Mouse (Mus musculus): ENCODE data around the gene Xiap. TPM values are rescaled to one million over a fixed set of nuclear protein-coding genes. Genes with fewer than 3 reads are reported as not detected.

Xiap gene
- polyA plus RNA-seq, 1 experiment: 32.3 TPM

DNA sequence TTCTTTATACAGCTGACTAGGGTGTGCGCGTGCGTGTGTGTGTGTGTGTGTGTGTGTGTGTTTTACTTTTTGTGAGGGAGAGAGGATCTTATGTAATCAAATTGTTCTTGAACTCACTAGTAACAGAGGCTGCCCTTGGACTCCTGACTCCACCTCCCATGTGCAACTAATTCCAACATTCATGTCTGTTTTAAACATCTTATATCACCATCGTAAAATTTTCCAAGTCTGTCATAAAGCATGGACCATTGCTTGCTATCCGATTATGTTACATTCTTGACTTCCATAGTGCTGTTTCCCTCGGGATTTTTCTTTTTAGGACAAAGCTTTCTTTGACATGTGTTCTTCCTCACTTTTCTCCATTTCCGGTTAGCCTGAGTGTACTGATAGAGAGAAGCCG, 28.3 kb downstream of the Xiap start:
- DNase-seq (ENCODE audit: low spot score): no peak

DNA sequence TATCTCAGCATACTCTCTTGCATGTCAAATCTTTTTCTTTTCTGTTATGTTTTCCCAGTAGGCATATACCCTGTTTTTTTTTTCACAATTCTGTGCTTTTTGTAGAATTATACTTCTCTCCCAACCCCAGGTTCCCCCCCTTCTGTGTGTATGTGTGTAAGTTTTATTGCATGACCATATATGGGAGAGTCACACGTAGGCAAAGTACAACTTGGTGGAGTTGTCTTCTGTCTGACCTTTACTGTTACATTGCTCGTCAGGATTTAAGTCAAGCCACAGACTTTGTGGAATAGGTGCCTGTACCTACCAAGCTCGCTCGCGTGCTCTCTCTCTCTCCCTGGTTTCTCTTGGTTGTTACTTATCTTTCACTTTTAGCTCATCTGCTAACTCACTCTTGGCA, 28.7 kb downstream of the Xiap start:
- no peak for DNase-seq (ENCODE audit: low spot score)

DNA sequence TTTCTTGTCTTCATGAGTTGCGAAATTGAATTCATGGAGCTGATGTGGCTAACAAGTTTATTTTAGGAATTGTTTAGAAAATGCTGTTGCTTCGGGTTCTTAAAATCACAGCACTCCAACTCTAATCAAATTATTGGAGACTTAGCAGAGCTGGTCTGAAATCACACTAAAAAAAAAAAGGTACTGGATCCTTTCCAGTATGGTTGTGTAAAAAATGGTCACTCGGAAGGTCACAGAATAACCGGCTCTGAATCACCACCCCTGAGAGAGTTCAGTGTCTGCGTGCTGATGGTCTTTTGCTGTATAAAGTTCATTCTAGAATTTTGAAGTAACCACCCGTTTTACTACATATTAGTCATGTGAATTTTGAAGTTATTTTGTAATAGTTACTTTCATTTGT, 47.7 kb downstream of the Xiap start:
- no peak for DNase-seq (ENCODE audit: low spot score)

DNA sequence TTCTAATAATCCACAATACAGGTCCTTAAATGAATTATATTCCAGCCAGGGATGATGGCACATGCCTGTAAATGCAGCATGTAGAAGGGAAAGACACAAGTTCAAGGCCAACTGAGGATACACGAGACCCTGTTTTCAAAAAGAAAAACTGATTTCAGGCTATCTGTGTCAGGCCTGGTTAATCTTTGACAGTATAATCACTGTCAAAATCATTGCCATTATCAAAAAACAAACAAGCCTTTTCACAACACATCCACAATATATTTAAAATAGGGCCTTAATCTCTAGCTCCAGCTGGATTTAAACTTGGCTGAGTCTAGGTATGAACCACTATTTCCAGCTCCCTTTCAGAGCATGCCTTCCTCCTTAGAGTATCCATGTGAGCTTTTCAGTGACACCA, 51.1 kb downstream of the Xiap start:
- no peak for DNase-seq (ENCODE audit: low spot score)

DNA sequence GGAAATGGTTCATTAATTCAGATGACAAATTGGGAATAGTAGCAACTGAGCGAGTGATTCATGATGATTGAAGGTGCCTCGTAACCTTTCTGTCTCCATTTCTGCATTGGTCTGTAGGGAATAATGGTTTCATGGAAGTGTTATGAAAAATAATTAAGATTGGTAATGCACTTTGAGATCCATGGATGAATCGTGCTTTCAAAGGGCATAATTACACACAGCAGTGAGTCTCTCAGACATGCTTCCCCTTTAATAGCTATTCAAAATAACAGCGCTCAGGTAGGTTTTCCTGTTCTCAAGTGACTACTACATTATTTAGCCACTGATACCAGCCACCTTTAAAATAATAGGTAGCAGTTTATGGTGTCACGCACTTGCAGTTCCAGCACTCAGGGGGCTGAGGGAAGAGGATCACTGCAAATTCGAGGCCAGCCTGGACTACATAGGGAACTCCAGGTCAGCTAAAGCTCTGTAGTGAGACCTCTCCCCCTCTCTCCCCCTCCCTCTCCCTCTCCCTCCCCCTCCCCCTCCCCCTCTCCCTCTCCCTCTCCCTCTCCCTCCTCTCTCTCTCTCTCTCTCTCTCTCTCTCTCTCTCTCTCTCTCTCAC, 60.1 kb downstream of the Xiap start:
- no peak for DNase-seq (ENCODE audit: low spot score)

DNA sequence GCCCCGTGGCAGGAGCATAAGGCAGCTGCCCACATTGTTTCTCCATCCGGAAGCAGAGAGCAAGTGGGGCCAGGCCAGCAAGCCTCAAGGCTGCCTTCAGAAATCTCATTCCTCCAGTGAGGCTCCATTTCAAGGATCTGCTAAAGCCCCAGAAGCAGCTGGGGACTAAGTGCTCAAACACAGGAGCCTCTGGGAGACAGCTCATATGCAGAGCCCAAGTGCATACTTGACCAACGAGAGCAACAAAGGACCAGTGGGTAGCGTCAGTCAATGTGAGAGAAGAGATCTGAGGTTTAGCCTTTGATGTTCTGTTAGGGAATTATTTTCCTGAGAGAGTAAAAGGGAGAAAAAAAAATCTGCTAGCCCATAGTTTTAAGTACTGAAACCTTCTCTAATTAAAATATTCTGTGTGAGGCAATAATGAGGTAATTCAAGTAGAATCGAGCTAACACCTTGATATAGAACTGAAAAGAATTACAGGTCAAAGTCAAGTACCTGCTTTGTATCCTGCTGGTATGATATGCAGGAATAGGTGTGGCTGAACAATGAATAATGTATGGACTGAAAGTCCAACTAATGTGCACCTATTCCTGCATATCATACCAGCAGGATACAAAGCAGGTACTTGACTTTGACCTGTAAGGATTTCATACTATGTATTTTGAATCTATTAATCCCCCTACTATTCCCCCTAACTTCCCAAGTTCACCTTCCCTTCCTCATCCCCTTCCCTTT, 65.7 kb downstream of the Xiap start:
- DNase-seq (ENCODE audit: low spot score): no peak

DNA sequence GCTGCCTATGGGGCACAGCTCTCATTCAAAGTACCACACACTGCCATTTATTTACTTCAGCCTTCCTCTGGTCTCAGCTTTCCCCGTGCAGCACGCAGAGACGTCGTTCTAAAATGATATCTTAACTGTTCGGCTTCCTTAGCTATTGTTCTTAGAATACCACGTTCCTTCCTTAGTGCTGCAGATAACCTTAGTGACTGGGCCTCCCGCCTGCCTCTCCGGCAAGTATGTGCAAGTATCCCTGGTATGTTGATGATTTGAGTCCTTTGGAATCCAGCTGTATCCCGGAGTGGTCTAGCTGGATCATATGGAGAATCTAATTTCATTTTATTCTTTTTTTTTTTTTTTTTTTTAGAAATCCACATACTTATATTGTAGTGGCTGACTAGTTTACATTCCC, 80.4 kb downstream of the Xiap start:
- DNase-seq (ENCODE audit: low spot score): no peak

DNA sequence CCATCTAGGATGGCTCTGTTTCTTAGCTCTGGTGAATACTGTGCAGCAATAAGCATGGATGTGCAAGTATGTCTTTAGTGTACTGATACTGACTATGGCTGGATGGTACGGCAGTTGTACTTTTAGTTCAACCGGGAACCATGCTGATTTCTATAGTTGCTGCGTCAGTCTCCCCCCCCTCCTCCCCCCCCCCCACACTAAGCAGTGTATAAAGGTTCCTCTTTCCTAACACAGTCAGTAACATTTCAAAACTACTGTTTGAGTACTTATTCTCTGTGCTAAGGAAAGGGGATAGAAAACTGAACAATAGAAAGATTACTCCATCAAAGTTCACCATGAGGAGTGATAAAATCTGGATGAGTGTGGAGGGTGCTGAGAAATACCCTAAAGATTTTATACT, 83.1 kb downstream of the Xiap start:
- no peak for DNase-seq (ENCODE audit: low spot score)

DNA sequence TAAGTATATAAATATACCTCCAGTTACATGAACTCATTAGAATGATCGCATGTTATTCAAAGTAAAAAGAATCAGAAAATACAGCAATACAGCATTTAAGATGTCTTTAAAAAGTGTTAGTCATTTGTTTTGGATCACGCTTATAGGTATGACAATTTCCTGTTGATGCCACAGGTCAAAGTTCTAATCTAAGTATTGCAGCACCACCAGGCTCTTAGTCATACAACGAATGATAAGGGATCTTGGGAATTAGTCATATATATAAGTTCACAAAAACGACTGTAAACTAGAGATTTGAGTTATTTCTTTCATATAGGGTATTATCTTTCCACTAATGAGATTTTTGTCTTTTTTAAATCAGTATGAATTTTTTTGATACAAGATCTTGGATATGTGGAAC, 84.5 kb downstream of the Xiap start:
- no peak for DNase-seq (ENCODE audit: low spot score)

DNA sequence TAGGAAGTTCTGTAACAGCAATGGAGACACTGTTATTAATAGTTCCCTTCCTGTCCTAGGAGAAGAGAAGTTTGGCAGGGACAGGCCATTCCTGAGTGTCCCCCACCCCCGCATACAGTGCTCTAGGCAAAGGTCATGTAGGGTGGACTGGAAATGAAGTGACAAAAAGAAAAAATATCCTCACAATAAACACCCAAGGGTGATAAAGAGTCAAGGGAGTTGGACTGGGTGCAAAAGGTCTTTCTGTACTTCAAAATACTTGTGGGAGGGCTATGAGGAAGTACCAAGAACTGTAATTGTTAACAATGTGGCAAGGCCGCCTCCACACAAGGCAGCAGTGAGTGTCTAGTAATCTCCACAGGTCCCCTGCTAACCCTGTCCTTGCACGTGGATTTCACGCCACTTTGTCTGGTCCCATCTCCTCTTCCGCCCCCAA, 88.6 kb downstream of the Xiap start:
- no peak for DNase-seq (ENCODE audit: low spot score)

DNA sequence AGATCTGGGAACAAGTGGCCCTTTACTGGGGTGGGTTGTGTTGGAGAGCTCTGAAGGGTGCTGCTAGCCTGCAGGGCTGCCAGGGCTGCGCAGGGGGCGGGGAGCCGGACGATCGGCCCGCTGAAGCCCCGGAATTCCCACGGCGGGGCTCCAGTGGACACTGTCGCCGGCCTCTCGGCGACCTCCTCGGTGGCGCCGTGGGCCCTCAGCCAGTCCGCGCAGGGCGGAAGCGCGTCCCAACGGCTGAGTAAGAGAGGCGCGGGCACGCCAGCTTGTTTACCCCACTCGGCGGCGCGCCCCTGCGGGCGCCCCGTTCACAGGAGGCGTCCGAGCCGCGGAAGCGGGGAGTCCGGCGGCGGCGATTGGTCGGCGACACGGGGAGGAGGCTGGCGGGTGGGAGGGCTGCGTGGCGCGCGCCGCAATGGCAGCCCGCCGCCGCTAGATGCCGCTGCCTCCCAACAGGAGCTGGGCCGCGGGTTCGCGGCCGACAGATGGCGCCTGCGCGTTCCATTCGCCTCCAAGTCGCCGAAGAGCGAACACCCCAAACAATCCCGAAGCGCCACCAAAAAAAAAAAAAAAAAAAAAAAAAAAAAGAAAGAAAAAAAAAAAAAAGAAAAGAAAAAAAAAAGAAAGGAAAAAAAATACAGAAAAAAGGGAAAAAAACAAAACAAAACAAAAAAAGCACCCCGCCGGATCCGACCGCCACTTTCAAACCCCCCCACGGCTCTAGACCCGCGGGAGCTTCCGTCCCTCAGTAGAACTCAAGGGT, 89.5 kb downstream of the Xiap start, which contains the start of gene Stag2:
Gene Stag2, plus strand, starts transcription at position 530 of the 769 bp plus-strand sequence.
- DNase-seq (ENCODE audit: low spot score): peak; percentile 75

DNA sequence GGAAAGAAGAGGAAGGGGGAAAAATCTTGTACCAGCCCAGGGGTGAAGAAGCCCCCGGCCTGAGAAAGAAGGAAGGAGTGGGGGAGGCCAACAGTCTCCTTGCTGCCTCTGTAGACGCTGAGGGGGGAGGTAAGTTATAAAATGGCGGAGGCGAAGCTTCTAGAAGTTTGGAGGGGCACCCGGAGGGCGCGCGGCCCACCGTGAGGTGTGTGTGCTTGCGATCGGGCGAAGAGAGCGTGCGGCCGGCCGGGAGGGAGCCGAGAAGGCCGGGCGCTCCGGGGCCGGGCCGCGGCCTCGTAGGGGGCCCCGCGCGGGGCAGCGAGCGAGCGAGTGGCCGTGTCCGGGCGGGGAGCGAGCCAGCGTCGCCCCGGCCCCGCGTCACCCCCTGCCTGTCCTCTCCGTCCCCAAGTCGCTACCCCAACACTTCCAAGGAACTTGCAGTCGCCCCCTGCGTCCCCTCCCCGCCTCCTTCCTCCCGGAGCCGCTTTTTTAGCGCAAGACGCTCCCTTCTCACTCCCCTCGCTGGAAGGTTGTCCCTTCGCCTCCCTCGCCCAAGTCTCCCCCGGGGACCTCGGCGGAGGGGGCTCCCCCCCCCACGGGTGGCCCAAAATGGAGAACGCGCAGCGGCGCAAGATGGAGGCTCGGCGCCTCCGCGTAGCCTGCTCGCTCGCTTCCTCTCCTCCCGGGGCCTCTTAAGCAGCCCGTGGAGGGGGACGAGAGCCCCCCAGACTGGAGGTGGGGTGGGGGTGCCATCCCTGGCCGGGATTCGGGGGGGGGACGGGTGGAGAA, 90.3 kb downstream of the Xiap start:
- DNase-seq (ENCODE audit: low spot score): peak; percentile 43

DNA sequence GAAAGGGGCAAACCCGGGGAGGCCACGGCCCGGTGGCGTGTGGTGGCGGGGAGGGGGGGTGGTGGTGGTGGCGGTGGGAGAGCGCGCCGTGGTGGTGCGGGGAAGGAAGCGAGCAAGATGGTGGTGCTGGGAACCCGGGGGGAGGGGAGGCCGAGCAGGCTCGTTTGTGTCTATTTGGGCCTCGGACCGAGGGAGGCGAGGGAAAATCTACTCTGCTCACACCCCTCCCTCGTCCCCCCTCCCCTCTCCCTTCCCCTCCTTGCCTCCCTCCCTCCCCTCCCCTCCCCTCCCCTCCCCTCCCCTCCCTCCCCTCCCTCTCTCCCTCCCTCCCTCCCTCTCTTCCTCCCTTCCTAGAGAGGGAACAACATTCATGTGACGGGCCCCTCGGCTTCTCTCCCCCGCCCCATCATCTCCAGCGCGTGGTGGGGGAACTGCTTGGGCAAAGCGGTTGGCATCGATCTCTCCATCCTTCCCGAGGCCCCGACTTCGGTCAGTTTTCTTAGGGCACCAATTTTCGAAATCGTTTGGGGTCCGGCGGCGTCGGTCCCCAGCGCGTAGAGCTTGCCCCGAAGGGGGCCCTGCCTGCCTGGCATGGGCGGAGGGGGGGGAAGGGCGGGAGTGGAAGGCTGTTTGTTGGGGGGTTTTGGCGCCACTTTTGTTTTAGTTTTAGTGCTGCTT, 91.0 kb downstream of the Xiap start:
- DNase-seq (ENCODE audit: low spot score): peak; percentile 53

DNA sequence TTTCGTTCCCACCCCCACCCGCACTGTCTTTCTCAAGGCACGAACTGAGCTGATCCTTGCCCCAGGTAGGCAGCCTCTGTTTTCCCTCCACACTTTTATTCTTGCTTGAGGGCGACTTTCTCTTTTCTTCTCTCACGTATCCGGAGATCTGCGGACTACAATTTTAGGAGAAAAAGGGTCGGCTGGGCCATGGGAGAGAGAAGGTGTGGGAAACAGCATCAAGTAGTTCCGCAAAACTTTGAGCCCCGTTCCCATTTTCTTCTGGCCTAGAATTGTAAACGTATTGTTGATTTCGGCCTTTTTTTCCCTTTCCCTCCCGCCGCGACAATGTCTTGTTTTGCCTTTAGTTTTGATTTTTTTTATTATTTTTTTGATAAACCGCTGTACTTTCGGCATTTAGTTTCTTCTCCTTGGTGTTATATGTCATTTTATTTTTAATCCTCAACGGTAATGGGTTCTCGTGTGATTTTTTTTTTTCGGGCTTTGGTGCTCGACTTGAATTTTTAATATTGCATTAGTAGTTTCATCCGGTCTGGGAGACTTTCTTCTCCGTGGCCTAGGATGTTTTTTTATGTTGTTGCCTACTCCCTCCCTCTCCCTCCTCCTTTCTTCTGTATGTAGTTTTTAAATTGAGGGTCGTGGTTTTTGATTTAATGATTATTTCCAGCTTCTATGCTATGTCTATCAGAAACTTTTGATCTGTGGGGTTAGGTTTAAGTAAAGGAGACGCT, 91.7 kb downstream of the Xiap start:
- DNase-seq (ENCODE audit: low spot score): no peak

DNA sequence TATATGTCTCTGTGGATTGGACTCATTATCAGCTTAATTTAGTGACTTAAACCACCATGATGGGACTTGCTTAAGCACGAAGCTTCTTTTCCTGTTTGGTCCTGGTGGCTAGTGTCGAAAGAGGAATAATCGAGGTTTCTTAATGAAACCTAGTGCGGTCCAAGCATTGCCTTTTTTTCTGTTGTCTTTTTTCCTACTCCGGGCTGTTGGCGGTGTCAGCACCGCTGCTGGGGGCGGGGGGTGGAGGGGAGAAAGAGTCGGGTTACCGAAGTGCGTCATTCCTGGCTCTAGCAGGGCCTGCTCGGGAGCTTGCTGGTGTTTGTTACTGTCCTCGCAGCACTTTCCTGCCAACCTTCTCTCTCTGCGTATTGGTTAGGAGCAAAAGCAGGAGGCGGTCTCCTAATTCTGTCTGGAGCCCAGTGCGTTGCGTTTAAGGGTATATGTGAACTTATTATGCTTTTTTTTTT, 92.5 kb downstream of the Xiap start:
- DNase-seq (ENCODE audit: low spot score): peak; percentile 33

DNA sequence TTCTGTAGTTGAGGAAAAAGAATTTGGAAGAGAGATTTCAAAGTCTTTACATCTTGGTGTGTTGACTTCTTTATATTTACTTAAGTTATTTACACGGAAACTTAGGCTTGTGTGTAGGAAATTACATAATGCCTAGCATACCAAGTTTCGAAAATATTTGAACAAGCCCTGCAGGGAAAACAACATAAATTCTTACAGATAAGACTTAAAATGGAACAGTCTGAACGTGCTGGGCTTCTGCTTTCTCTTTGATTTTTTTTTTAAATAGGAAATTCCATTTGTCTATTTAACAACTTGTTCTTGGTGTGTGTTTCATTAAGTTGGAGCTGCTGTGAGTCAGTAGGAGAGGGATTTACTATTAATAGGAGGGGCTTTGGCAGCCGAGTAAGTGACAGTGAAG, 93.6 kb downstream of the Xiap start:
- DNase-seq (ENCODE audit: low spot score): no peak

All from urinary bladder, adult 2 months (tissue).